Mouse (Mus musculus) embryo, embryonic 10 days (tissue): ENCODE measurements around the gene Snx27.

Source experiments
- DNase-seq: peaks from one replicate; pipeline ENCODE4 v3.0.0-alpha.2; 2015; ENCODE audit warnings: low spot score

Gene Snx27

DNA sequence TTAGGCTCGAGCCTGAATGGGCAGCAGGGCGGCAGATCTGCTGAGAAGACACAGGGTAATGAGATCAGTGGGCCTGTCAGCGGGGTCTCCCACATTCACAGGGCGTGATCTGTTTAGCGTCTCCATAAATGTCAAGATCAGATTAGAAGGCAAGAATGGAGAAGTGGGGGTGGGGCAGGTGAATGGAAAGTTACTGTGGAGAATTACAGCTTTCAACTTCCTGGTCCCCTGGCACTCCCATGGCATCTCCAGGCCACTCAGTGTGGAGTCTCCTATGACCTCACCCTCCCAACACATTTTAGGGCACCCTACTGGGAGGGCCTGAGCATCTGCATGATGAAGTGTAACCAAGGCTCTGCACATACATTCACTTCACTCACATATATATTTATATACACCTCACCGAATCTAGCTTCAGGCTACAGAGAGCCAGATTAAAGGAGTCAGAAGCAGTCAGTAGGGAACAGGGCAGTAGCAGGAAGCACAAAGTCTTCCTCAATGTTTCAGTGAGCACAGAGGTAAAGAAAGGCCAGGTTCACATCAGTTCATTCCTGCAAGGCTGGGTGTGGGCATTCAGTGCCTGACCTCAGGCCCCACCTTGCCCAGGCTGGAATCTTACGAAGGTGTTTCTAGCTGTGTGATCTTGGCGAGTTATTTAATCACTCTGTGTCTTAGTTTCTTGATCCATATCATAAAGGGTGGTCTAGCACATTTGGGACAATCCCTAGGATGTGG lies 106.0 kb downstream of the Snx27 start:
- DNase-seq = peak; percentile 39

DNA sequence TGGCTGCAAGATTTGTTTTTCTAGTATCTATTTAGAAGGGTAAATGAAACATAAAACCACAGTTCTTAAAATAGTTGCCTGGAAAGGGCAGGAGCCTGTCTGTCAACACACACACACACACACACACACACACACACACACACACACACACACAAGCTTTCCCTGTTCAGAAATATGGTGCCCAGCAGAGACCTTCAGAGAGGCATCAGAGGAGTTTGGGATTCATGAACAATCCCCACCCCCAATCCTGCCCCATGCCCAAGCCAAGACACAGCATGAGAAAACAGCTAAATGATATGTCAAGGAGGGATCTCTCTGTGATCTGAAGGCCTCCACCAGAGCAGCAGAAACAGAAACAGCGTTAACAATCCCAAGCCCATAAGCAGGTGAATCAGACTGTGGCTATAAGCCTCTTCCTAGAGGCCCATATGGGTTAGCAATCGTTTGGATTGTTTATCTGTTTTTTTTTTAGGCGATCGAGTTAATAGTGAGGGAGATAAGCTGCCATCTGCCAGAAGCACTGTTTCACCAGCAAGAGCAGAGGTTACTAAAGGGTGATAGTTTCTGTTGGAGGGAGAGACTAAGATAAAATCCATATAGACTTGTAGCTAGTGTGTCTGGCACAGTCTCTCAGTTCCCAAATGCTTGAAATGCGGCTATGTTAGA lies 108.8 kb downstream of the Snx27 start:
- DNase-seq = no peak

GRCm38 (mm10) chr3:94473115-94473505 lies 109.4 kb downstream of the Snx27 start:
- no peak for DNase-seq

DNA sequence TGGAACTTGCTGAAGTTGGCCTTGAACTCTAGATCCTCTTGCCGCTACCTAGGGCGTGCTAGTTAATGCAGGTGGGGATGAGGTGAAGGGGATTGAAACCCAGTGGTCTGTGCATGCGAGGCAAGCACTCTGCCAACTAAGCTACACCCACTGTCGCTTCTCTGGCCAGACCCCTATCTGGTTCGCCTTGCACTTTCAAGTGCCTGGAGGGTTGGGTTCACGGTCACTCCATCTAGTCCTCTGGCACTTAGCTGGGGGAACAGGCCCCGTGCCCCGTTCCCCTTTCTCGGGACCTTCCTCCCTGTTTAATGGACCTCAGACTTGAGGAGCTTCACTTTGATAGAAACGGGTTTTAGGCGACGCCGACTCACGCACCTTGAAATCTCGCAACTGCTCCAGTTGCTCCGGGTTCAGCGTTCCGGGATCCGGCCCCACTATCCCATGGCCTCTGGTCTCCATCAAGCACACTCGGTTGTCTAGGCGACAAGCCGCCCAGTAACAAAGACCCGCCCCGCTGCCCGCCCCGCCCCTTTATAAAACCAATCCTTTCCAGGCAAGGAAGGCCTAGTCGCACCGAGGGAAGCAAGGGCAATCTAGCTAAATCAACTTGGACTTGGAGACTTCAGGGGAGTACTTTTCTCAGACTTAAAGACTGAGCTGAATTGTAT lies 109.9 kb downstream of the Snx27 start:
- DNase-seq = peak; percentile 81

- no peak for DNase-seq
These were observed 113.6 kb downstream of the Snx27 start for GRCm38 (mm10) chr3:94468931-94469330.

DNA sequence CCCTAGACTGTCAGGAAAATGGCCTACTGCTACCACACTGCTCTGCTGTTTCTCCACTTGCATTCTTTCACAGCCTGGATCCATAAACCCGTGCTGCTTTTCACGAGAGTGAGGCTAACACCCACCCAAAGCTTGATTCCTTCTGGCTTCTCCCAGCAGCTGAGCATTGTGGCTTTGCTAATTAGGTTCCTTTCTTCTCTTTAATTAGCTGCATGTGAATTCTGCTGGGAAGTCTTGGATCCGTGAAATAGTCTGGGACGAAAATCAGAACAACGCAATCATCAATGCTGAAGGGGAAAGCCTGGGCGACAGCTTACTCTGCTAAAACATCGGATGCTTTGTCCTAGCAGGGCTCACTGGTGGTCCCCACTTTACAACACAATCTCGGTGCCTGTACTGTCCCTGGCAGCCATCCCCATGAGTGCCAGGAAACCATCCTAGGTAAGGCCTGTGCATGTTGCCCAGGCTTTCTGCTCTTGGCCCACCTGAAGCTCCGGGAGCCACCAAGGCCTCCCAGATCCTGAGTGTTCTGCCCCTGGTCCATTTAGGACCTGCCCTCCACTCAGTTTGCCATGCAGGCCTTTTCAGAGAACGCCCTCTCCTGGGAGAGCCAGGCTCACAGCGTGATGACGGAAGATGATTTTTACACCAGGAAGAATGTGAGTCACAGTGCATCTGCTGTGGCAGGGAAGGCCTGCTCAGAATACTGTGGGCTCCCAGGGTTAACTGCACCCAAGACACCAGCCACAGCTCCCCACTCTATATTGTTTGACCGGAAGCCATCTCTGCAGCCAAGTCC lies 116.7 kb downstream of the Snx27 start:
- DNase-seq = no peak

- DNase-seq = peak; percentile 70
These were observed 118.5 kb downstream of the Snx27 start for GRCm38 (mm10) chr3:94463926-94464578.

DNA sequence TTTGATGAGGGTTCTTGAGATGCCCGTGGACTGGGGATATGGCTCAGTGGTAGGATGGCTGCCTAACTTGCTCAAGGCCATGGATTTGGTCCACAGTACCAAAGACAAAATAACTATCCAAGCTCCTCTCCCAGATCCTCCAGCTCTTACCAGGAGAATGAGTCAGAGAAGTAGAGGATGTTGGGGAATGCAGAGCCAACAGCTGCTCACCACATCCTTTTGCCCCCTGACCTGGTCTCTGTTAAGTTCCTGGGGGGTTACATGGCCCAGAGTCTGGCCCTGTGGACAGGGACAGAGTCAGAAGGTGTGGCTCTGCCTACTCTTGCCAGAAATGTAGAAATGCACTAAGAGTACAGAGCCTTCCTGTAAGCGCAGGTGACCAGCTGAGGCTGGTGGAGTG lies 122.7 kb downstream of the Snx27 start:
- DNase-seq = no peak

DNA sequence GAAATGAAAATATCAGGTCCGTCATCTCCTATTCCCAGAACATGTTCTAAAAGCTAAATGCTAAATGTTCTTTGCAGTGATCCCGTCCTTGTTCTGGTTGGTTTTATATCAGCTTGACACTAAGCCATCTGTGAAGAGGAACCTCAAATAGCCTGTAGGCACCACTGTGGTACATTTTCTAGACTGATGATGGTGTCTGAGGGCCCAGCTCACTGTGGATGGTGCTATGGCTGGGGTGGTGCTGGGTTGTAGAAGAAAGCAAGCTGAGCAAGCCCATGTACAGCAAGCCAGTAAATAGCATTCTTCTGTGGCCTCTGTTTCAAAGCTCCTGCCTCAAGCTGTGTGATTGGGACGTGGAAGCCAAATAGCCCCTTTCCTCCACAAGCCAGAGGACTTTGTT lies 125.5 kb downstream of the Snx27 start:
- DNase-seq = no peak

- DNase-seq = peak; percentile 98
These were observed 126.0 kb downstream of the Snx27 start for GRCm38 (mm10) chr3:94456529-94457000.

DNA sequence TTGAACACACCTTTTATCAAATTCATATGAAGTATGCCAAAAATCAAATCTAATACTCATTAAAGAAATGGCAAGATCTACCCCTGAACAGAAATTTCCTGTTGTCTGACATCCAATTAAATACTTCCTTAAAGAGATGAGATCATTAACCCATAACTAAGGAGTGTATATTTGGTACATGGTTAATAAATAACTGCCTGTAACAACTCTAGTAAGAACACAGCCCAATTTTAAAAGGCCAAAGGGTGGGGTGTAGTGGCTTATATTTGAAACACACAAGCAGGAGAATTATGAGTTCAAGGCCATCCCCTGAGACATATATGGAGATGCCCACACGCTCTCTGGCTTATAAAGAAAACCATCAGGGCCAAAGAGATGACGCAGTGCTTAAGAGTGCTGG lies 133.1 kb downstream of the Snx27 start:
- no peak for DNase-seq
